Mouse (Mus musculus): Measurements from ENCODE around the gene Ace.

Gene Ace

GRCm38 (mm10) chr11:105946694-105947154 is 21.0 kb upstream of the Ace start:
- no peak for DNase-seq (ENCODE audit: low spot score)

DNA sequence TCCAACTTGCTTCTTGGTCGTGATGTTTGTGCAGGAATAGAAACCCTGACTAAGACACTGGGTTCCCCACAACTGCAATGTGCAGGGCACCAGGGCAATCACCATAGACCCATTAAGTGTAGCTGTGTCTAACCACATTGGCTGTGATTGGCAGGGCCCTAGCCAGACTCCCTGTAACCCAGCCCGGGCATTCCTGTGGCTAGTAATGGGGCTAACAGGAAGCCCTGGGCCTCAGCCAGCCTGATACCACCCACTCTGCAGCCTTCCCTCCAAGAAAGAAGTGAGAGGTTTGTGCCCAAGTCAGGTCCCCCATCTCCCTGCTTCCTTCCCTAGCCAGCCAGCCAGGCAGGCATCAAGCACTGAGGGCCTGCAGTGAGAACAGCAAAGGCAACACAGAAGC is 19.5 kb upstream of the Ace start:
- no peak for DNase-seq (ENCODE audit: low spot score)

DNA sequence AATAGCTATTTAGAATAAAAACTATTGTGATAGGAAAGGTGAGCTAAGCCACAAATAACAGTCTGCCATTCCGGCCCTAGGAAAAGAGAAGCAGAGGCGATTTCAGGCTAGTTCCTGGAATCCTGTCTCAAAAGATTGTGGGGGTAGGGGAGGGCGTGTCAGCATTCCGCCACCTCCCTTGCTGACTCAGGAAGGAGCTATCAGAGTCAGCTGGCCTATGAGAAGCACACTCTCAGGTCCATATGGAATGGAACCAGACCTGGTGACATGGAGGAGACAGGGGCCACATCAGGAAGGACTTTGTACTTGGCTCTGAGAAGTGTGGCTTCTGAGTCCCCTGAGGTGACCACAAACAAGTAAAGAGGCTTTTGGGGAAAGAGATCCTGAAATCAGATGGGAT is 17.2 kb upstream of the Ace start:
- DNase-seq (ENCODE audit: low spot score): no peak

GRCm38 (mm10) chr11:105951601-105952044 is 16.1 kb upstream of the Ace start:
- no peak for DNase-seq (ENCODE audit: low spot score)

DNA sequence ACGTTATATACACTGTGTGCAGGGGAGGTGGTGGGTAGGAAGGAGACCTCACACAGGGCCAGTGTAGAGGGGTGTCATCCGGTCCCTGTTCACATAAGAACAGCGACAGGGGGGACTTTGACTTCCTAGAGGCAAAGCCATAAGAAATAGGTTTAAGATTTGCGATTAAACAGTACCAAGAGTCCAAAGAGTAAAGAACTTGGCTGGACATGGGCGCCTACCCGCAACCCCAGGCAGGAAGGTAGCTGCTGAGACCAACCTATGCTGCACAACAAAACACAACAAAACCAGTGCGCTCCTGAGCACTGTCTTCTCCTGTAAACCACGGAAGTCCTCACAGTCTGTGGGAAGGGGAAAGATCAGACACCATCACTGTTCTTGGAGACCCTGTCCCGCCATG is 15.6 kb upstream of the Ace start:
- DNase-seq (ENCODE audit: low spot score): no peak

DNA sequence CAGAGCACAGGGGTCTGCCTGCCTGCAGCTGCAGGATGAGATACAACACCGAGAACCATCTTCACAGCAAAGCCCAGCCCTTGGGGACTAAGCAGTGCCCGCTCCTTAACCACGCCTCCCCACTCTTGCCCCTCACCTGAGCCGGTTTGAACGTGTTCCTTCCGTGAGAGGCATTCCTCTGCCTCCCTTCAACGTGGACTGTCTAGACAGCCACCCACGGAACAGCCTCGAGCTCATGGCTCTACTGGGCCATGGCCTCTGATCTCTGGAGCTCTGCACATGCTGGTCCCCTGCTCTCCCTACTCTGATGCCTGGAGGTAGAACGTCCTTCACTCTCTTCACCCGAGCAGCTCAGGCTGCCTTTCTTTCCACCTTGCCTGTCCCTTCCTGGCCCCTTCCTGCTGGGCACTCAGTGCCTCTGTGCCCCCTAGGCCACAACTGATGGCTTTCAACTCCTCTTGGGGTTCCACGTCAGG is 14.8 kb upstream of the Ace start, which contains the start of gene Cyb561:
Cyb561 (minus strand) TSS at position 426 of the 476 bp plus-strand sequence.
- no peak for DNase-seq (ENCODE audit: low spot score)

GRCm38 (mm10) chr11:105953402-105953801 is 14.3 kb upstream of the Ace start:
- no peak for DNase-seq (ENCODE audit: low spot score)

DNA sequence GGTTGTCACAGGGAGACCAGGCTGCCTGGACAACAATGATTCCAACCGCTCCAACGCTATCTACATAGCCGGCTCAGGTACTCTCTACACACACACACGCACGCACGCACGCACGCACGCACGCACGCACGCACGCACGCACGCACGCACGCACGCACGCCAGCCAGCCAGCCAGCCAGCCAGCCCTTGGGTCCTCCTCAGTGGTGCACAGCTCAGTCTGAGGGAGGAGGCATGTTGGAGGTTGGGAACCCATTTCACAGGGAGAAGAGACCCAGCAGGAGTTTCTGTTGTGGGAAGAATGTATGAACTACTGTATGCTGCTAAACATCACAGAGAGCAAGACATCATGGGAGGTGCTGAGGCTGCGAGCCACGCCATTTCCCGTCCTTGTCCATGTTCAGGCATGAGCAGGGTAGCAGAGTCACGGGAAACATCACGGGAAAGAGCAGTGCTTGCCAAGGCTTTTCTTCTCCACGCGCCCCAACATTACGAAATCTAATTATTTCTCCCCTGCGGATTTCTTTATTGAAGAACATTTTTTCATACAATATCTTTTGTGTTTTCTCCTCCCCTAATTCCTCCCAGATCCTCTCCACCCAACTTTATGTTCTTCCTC is 11.8 kb upstream of the Ace start:
- no peak for DNase-seq (ENCODE audit: low spot score)

DNA sequence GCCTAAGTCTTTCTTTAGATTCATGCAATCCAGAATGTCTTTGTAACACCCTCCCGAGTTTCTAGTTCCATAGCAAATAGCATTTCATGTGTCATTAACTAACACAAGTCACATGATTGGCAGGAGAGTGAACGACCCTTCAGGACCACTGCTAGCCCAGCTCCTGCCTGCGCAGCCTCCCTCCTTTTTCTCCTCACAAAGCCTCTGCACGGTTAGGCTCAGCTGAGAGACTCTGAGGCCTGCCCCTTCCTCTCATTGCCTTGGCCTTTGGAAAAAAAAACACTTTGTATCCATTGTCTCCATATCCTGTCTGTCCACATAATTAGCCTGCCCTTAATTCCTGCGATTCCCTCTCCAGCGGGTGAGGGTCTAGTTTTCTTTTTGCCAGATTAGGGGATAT is 10.2 kb upstream of the Ace start:
- no peak for DNase-seq (ENCODE audit: low spot score)

- no peak for DNase-seq (ENCODE audit: low spot score)
Observed at GRCm38 (mm10) chr11:105958566-105958965, 9.2 kb upstream of the Ace start.

GRCm38 (mm10) chr11:105959355-105959754 is 8.4 kb upstream of the Ace start:
- no peak for DNase-seq (ENCODE audit: low spot score)

- DNase-seq (ENCODE audit: low spot score): no peak
Observed at GRCm38 (mm10) chr11:105964691-105965090, 3.1 kb upstream of the Ace start.

DNA sequence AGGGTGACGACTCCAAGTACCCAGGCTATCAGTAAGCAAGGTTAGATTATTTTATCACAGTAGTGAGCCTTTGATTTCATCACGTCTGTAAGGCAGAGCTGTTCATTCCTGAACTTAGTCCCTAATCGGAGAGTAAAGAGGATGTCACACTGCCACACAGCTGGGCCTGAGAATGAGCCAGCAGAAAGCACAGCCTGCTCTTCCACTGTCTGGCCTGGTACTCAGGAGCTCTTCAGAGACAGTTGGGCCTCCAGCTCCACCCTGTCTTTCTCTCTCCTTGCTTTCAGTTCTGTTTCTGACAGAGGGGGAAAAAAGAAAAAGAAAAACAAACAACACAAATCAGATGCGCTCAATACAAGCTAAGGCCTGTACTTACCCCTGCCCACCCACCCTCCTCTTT is 1.5 kb upstream of the Ace start:
- no peak for DNase-seq (ENCODE audit: low spot score)

- DNase-seq (ENCODE audit: low spot score): no peak
Observed at GRCm38 (mm10) chr11:105968948-105969347, 1.2 kb downstream of the Ace start.

DNA sequence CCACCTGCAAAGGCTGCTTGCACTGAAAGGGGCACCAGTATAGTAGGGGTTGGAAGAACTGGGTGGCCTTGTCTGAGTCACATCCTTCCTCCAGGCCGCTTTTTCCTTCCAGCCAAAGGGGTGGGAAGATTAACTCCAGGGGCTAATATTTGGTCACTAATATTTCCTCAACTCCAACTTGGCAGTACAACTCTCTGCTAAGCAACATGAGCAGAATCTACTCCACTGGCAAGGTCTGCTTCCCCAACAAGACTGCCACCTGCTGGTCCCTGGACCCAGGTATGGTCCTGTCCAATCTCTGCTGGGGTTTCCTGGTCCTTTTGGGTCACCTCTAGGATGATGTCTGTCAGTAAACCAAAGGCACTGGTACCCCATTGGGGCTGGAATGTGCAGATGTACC is 1.8 kb downstream of the Ace start:
- DNase-seq (ENCODE audit: low spot score): no peak

- DNase-seq (ENCODE audit: low spot score): no peak
Observed at GRCm38 (mm10) chr11:105974593-105974992, 6.8 kb downstream of the Ace start.

GRCm38 (mm10) chr11:105975050-105975449 is 7.3 kb downstream of the Ace start:
- DNase-seq (ENCODE audit: low spot score): no peak

DNA sequence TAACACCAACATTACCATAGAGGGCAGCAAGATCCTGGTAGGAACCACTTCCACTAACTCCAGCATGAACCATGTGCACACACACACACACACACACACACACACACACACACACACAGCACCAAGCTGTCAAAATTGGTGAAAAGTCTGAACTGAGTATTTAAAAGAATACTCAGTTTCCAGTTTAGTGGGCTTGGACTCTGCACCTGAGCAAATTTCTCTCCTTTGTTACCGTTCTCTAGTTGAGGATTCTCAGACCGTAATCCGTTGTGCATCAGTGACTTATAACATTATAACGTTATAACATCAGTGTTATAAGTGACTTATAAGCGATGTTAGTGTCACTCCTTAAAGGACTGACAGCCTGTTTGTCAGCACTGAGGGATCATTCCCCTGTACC is 7.9 kb downstream of the Ace start:
- no peak for DNase-seq (ENCODE audit: low spot score)

GRCm38 (mm10) chr11:105978232-105978631 is 10.5 kb downstream of the Ace start:
- DNase-seq (ENCODE audit: low spot score): no peak

GRCm38 (mm10) chr11:105978634-105979033 is 10.9 kb downstream of the Ace start:
- no peak for DNase-seq (ENCODE audit: low spot score)

DNA sequence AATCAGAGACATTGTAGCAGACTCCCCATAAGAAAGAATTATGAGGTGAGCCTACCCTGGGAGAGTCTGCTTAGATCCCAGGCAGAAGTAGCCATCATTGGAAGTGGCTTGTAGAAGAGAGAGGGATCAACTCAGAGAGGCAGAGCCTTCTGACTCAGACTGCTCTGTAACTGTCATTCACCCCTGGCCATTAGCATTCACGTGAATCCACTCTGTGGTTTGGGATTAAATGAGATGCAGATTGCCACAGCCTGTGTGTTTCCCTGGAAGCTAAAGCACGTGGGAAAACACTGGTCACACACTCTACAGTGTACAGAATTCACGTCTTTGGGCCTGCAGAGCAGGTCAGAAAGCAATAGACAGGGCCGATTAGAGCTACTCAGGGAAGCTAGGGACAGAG is 16.7 kb downstream of the Ace start:
- no peak for DNase-seq (ENCODE audit: low spot score)

DNA sequence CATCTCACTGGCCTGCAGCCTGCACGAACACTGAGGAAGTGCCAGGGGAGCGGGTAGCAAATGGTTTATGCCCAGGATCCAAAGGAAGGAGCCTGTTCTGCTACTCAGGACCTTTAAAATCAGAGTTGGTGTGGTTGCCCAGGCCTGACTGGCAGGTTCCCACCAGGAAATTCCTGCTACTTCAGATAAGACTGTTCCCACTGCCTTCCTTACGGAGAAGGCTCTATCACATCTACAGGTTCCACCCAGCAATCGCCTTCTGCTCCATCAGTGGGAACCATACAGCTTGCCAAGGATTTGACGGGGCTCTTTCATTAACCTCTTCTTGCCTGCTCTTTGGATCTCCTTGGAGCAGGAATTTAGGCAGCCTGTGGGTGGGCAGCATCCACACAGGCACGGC is 19.7 kb downstream of the Ace start:
- no peak for DNase-seq (ENCODE audit: low spot score)

- no peak for DNase-seq (ENCODE audit: low spot score)
Observed at GRCm38 (mm10) chr11:105989446-105989845, 21.7 kb downstream of the Ace start.

GRCm38 (mm10) chr11:105990231-105990630 is 22.5 kb downstream of the Ace start:
- no peak for DNase-seq (ENCODE audit: low spot score)
